Mouse (Mus musculus) kidney, postnatal 10 days (tissue): ENCODE data around the gene Gm11034.
A peak's percentile ranks its signal among the peaks of the same experiment; 100 is the strongest.

ENCODE experiments used
- DNase-seq: peaks from one replicate; pipeline ENCODE4 v3.0.0; 2021; ENCODE audit warnings: mixed read lengths

Gene Gm11034

DNA sequence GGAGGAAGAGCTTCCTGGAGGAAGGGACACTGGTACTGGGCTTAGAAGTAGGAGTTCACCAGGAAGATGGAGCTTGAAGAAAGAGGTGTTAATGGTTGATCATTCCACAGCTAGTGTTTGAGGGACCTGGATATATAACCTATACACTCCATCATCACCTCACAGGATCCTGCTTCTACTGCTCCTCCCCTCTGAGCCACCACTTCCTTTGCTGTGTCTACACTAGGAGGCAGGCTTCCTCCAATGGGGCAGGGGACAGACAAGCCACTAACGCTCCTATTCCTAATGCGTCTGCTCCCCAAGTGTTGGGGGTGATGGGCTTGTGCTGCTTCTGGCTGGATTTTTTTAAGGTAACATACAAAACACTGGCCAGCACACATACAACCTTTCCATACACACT lies 2.7 kb downstream of the Gm11034 start:
- no peak for DNase-seq

- peak; percentile 27 for DNase-seq
Measured at GRCm38 (mm10) chr8:72210222-72210621, 3.2 kb downstream of the Gm11034 start.

- no peak for DNase-seq
Measured at GRCm38 (mm10) chr8:72208582-72208981, 4.9 kb downstream of the Gm11034 start.

- DNase-seq = no peak
Measured at GRCm38 (mm10) chr8:72197997-72198396, 15.4 kb downstream of the Gm11034 start.

- no peak for DNase-seq
Measured at GRCm38 (mm10) chr8:72192065-72192464, 21.4 kb downstream of the Gm11034 start.

- no peak for DNase-seq
Measured at GRCm38 (mm10) chr8:72190215-72190539, 23.3 kb downstream of the Gm11034 start.

DNA sequence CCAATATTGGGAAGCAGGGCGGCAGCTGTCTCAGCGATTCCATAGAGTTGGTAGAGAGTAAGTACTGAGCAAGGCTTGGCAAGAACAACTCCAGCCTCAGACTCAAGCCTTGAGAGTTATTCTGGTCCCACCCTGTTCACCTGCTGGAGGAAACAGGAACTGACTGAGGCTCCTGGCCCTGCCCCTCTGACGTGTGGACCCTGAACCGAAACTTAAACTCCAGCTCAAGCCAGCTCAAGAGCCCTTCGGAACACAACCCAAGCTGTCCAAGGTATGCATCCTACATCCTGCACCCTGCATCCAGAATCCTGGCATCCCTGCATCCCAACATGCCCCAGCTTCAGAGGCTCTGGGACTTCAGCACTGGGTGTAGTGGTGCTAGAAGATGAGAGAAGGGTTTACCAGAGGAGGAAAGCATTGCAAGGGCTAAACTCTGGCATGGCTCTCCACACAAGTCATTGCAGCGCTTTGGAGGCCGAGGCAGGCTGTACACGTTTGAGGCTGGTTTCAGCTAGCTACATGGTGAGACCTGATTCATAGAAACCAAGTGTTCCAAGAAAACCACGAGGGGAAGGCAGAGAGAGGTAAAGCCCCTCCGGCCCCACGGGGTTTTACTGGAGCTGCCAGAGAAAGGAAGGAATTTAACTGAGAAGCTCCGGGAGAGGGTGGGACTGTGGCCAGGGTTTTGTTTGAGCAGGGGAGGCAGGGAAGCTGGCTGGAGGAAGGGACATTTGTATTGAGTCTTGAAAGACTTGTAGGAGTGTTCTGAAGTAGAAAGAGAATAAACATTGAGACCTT lies 23.8 kb downstream of the Gm11034 start, which contains the start of gene Hsh2d:
Gene Hsh2d, plus strand, starts transcription at position 222 of the 798 bp plus-strand sequence.
- DNase-seq = no peak

DNA sequence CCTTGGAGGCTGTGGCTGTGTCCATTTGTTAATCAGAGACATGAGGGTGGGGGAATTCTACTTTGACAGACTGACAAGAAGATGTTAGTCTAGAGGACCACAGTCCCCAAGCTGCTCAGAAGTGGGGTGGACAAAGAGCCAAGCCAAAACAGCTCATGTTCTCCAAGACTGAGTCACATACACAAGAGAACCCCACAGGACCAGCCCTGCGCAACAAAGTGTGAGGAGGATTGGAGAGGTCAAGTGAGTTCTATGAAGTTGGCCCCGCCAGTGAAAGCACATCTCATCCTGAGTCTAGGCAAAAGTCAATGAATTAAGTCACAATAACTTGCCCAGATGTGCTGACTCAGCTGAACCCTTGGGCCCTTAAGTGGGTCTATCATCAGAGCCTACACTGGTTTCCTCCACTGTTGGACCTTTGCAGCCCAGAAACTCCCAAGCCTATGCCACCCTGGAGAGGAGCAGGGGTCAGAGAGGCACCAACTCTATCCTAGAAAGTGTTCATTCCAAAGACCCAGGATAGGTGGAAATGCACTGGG lies 25.6 kb downstream of the Gm11034 start:
- no peak for DNase-seq

DNA sequence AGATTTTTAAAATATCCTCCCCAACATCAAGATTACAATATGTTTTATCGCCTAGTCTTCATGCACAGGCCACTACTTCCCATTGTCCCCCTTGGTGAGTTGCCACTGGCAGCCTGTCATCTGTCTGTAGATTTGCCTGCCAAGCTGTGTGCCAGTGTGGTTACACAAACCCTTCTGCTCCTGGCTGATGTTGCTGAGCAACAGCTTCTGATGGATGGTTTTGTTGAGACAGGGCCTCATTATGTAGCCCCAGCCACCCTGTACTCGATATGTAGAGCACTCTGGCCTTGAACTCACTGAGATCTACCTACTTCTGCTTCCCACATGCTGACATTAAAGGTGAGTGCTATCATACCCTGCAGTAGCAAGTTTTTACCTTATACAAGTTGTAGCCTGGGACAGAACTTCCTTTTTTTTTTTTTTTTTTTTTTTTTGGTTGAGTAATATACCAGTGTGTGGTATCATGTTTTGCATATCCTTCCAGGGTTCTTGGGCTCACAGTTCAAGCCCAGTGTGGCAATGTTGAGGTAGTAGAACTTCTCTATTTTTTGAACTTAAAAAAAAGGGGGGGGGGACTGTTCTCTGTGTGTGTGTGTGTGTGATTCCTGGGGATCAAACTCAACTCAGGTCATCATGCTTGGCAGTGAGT lies 29.8 kb downstream of the Gm11034 start:
- no peak for DNase-seq

DNA sequence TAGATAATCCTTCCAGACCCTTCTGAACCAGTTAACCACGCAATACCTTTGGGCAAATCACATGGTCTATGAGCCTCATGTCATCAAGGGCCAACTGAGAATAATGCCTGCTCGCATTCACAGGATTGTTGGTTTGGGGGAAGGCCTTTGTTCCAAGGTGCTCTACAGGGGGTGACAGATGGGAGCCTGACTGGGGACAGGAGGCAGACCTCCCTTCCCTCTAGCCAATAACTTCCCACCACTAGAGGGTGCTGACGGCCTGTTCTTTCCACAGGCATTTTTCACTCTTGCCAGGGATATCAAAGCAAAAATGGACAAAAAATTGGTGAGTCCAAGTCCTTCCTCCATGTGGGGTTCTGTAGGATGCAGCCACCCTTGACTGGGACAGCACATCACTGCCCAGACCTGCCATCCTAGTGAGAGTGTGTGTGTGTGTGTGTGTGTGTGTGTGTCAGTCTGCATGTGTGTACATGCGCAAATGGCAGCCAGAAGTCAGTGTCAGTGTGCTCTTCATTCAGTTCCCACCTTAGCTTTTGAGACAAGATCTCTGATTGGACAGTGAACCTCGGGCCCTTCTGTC lies 36.0 kb downstream of the Gm11034 start:
- DNase-seq = peak; percentile 88

DNA sequence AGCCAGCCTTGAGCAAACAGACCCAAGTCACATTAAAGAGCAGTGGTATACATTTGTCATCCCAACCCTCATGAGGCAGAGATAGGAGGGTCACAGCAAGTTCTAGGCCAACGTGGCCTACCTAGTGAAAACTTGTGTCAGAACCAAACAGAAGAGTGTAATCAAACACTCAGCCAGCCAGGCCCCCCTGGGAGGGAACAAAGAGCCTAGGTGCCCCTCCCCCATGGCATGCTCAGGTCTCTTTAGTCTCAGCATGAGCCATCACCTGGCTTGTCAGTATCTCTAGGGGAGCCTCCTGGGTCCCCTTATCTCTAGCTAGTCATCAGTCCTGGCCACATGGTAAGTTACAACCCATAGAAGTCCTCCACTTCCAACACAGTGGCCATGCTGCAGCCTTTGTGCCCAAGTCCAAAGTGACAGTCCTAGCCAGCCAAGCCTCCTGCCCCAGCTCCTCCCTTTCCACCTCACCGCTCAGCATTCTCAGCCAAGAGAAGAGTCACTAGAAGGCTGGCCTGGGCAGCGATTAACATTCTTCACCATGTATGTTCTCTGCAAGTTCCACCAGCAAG lies 43.7 kb downstream of the Gm11034 start:
- peak; percentile 45 for DNase-seq

DNA sequence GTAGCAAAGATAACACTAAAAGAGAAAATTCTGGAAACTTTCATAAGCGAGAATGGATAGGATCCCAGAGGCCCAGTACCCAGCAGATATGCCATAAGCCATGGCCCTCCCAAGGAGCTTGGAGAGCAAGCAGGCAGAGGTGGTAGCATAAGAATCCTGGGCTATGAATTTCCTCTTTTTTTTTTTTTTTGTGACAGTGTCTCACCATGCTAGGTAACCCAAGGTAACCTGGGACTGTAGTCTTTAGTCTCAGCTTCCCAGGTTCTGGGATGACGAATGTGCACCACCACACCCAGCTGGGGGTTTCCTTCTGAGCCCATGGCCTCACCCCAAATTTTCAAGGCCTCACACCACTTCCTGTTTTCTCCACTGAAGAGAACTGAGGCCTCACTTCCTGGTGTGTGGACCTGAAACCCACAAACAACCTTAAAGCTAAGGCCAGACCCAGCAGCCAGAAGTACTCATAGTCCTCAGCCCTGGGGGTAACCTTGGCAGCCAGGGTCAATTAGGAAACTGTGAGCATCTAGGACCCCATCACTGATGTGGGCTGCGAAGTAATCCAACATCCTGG lies 44.3 kb downstream of the Gm11034 start:
- DNase-seq = no peak
